Mouse (Mus musculus) heart, embryonic 13.5 days (tissue): Measurements from ENCODE around the gene Sgcd. TPM values are rescaled to one million over a fixed set of nuclear protein-coding genes. Genes with fewer than 3 reads are reported as not detected.

Source experiments
- ATAC-seq: fragments of 200-750 bp; cut with Nextera tagmentation; 2 replicates; pipeline ENCODE4 v1.8.0; 2017; ENCODE audit warnings: moderate TSS enrichment; ENCODE audit not compliant: insufficient number of reproducible peaks, low FRiP score, low TSS enrichment; ENCODE audit errors: extremely low read depth
- H3K27ac ChIP-seq: fragments of 300-500 bp; sonication (generic); replicated peaks from 2 replicates; pipeline ENCODE4 v1.5.1; 2015; ENCODE audit warnings: moderate library complexity, mild to moderate bottlenecking, inconsistent platforms
- H3K27me3 ChIP-seq: fragments of 300-500 bp; sonication (generic); replicated peaks from 2 replicates; pipeline ENCODE4 v1.6.1; 2015; ENCODE audit warnings: mild to moderate bottlenecking, inconsistent platforms
- H3K36me3 ChIP-seq: fragments of 300-500 bp; sonication (generic); 2 replicates; pipeline ENCODE4 v1.6.1; 2015; ENCODE audit warnings: mild to moderate bottlenecking, inconsistent platforms
- H3K4me1 ChIP-seq: fragments of 300-500 bp; sonication (generic); 2 replicates; pipeline ENCODE4 v1.6.1; 2015; ENCODE audit warnings: inconsistent platforms
- H3K4me2 ChIP-seq: fragments of 300-500 bp; sonication (generic); 2 replicates; pipeline ENCODE4 v1.6.1; 2015; ENCODE audit warnings: inconsistent platforms, mild to moderate bottlenecking, moderate library complexity
- H3K4me3 ChIP-seq: fragments of 300-500 bp; sonication (generic); 2 replicates; pipeline ENCODE4 v1.5.1; 2015; ENCODE audit warnings: moderate library complexity, mild to moderate bottlenecking, inconsistent platforms
- H3K9ac ChIP-seq: fragments of 300-500 bp; sonication (generic); 2 replicates; pipeline ENCODE4 v1.6.1; 2015; ENCODE audit warnings: inconsistent platforms, mild to moderate bottlenecking, moderate library complexity
- H3K9me3 ChIP-seq: fragments of 300-500 bp; sonication (generic); 2 replicates; pipeline ENCODE4 v1.6.1; 2016; ENCODE audit warnings: inconsistent platforms
- WGBS: fragments of 180-500 bp; shearing (Covaris S2); methylation state at CpG from one replicate; pipeline ENCODE4 v1.1.7; 2015; ENCODE audit warnings: mixed read lengths; 5-methylcytosine and 5-hydroxymethylcytosine counted together
- polyA plus RNA-seq: library from polyadenylated mRNA; unstranded; fragments of >200 nt; fragmentation: Nextera tagmentation; extraction: Ambion mirVana; gene quantifications from 2 replicates; pipeline ENCODE4 v1.2.1, GENCODE M21; 2015

The Sgcd gene
- polyA plus RNA-seq, 1 experiment from 2014 or later = 6.0 TPM

GRCm38 (mm10) chr11:47377421-47377820 lies 611.3 kb downstream of the Sgcd start:
- Histone ChIP-seq H3K27ac (peak overlapping the region; percentile 89), H3K4me1 (peaks cover 36% of the 10 kb centered on the region), H3K36me3 (no peaks in the 10 kb centered on the region), H3K9ac (peak overlapping the region; percentile 70), H3K4me3 (peak overlapping the region; percentile 35), H3K9me3 (no peaks in the 10 kb centered on the region), H3K4me2 (peak overlapping the region; percentile 75), H3K27me3 (no peaks in the 10 kb centered on the region)
- ATAC-seq = no peak
- WGBS = 30% methylated on average over 6 of the region's 6 CpGs

DNA sequence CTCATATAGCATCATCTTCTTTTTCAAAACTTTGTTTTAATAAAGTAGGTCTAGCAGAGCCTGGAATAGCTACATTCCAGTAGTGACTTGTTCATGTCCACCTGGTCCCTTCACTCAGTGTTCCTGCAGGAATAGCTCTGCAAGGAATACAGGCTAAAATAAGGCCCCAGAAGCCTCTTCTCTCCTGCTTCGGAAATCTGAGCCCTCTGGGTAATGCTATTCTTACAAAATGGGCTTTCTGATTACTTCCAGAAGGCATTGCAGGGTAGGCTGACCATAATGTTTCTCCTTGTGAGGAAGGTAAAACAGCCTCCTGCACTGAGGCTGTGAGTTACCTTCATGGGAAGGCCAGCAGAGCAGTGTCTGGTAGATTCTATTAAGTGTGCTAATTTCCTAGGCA lies 611.9 kb downstream of the Sgcd start:
- H3K4me2 ChIP-seq = peak overlapping the region; percentile 75
- peak overlapping the region; percentile 35 for H3K4me3 ChIP-seq
- peak overlapping the region; percentile 89 for H3K27ac ChIP-seq
- ATAC-seq = no peak
- H3K4me1 ChIP-seq = peaks cover 41% of the 10 kb centered on the region
- no peaks in the 10 kb centered on the region for H3K9me3 ChIP-seq
- 29% methylated on average over 1 of the region's 1 CpGs for WGBS
- H3K27me3 ChIP-seq = no peaks in the 10 kb centered on the region
- H3K36me3 ChIP-seq = no peaks in the 10 kb centered on the region
- H3K9ac ChIP-seq = peak overlapping the region; percentile 70

DNA sequence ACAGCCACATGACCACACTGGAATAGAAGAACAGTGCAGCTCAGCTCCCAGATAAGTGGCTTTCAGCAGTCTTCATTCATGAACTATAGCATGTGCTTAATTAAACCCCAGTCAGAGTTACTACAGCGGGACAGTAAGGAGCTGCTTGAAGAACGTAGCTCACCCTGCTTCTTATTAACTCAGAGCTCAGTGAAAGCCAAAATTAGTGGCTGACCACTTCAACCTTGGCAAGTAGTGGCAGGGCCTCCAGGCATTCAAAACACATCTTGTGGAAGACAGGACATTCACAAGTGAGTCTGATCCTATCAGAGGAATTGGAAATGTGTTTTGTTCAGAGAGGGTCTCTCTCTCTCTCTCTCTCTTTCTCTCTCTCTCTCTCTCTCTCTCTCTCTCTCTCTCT lies 617.2 kb downstream of the Sgcd start:
- peaks cover 21% of the 10 kb centered on the region for H3K4me1 ChIP-seq
- H3K9me3 ChIP-seq = 0 out of 2 replicates have a peak, but pooled peaks cover 3% of the 10 kb centered on the region
- H3K27ac ChIP-seq = peak overlapping the region; percentile 58
- H3K4me3 ChIP-seq = no peak overlapping the region
- 47% methylated on average over 2 of the region's 2 CpGs for WGBS
- ATAC-seq = no peak
- H3K36me3 ChIP-seq = no peaks in the 10 kb centered on the region; the same call in 1 of the 2 replicates
- H3K9ac ChIP-seq = no peak overlapping the region
- no peak overlapping the region for H3K4me2 ChIP-seq
- H3K27me3 ChIP-seq = no peaks in the 10 kb centered on the region

DNA sequence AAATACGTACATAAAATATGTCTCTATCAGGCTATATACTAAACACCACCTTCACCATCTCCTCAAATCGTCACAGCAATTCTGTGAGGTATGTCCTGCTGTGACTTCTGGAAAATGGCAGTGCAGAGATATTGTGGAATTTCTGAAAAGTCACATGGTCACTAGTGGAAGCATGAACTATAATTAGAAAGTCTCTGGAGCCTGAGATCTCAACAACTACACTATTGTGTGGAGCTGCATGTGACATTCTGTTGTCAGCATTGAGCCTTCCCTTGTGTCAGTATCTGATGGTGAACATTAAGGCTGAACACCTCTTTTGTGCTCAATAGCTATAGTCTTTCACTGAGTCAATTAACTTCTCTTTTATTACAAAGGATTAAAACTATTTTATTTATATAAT lies 637.2 kb downstream of the Sgcd start:
- Histone ChIP-seq H3K27ac (0 out of 2 replicates have a peak overlapping the region, but pooled peaks have one; percentile 45), H3K4me1 (peaks cover 17% of the 10 kb centered on the region; the same call in 1 of the 2 replicates), H3K36me3 (peaks cover 8% of the 10 kb centered on the region), H3K4me3 (no peak overlapping the region), H3K9ac (no peak overlapping the region), H3K4me2 (no peak overlapping the region; the same call in 1 of the 2 replicates), H3K27me3 (no peaks in the 10 kb centered on the region), H3K9me3 (no peaks in the 10 kb centered on the region)
- ATAC-seq = no peak
- 63% methylated on average over 2 of the region's 2 CpGs for WGBS

DNA sequence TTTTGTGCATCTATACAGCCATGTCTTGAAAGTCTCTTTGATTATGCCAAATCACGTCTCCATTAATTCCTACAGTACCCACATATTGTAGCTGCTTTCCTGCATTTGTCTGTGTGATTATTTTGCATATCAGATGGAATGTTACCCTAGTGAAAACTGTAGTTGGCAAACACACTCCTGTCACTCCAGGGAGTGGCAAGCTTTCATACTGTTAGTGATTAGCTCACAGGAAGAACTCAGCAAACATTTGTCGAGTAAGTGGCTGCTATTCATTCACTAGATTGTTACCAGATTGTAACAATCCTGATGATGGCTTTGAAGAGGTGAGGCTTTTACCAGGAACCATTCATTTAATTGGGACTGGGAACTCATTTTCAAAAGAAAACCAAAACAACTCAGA lies 645.3 kb downstream of the Sgcd start:
- Histone ChIP-seq H3K9me3 (no peaks in the 10 kb centered on the region), H3K4me2 (no peak overlapping the region), H3K36me3 (no peaks in the 10 kb centered on the region), H3K27me3 (no peaks in the 10 kb centered on the region), H3K4me3 (no peak overlapping the region), H3K4me1 (peaks cover 30% of the 10 kb centered on the region), H3K9ac (no peak overlapping the region), H3K27ac (no peak overlapping the region)
- WGBS = 34% methylated on average over 2 of the region's 2 CpGs
- ATAC-seq = no peak

- Histone ChIP-seq H3K4me1 (peaks cover 7% of the 10 kb centered on the region), H3K9ac (no peak overlapping the region), H3K27ac (no peak overlapping the region), H3K36me3 (no peaks in the 10 kb centered on the region), H3K9me3 (no peaks in the 10 kb centered on the region), H3K27me3 (no peaks in the 10 kb centered on the region), H3K4me2 (no peak overlapping the region), H3K4me3 (no peak overlapping the region)
- no peak for ATAC-seq
- WGBS = 72% methylated on average over 2 of the region's 2 CpGs
Observed at GRCm38 (mm10) chr11:47333702-47334101, 655.1 kb downstream of the Sgcd start.

GRCm38 (mm10) chr11:47305579-47305978 lies 683.2 kb downstream of the Sgcd start:
- H3K4me3 ChIP-seq = no peak overlapping the region
- H3K27ac ChIP-seq = peak overlapping the region; percentile 13

GRCm38 (mm10) chr11:47304702-47305450 lies 683.9 kb downstream of the Sgcd start:
- Histone ChIP-seq H3K27ac (peak overlapping the region; percentile 13), H3K9ac (no peak overlapping the region), H3K9me3 (no peaks in the 10 kb centered on the region), H3K4me3 (no peak overlapping the region), H3K4me2 (no peak overlapping the region), H3K27me3 (no peaks in the 10 kb centered on the region), H3K36me3 (no peaks in the 10 kb centered on the region), H3K4me1 (0 out of 2 replicates have a peak, but pooled peaks cover 6% of the 10 kb centered on the region)
- 58% methylated on average over 12 of the region's 12 CpGs for WGBS
- no peak for ATAC-seq

More at GRCm38 (mm10) chr11:47305579-47305978, 683.2 kb downstream of the Sgcd start:
- Histone ChIP-seq H3K9me3 (no peaks in the 10 kb centered on the region), H3K4me1 (0 out of 2 replicates have a peak, but pooled peaks cover 6% of the 10 kb centered on the region), H3K36me3 (no peaks in the 10 kb centered on the region), H3K9ac (no peak overlapping the region), H3K4me2 (no peak overlapping the region), H3K27me3 (no peaks in the 10 kb centered on the region)
- no peak for ATAC-seq

DNA sequence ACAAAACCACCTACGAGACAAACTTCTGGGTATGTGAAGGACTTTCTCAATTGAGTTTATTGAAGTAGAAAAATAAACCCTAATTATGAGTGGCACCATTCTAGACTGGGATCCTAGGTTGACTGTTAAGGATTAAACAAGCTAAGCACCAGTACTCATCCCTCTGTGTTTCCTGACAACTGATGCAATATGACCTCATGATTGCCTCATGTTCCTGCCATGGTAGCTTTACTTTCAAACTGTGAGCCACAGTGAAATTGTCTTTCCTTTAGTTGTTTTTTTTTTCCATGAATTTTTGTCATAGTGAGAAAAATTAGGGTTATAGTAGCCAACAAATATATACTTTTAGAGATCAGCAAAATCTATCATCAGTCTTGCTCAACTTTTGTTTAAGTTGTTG lies 689.0 kb downstream of the Sgcd start:
- 66% methylated on average over 1 of the region's 1 CpGs for WGBS
- Histone ChIP-seq H3K9me3 (no peaks in the 10 kb centered on the region), H3K9ac (no peak overlapping the region), H3K4me1 (no peaks in the 10 kb centered on the region), H3K27ac (no peak overlapping the region), H3K4me2 (no peak overlapping the region), H3K36me3 (no peaks in the 10 kb centered on the region), H3K27me3 (no peaks in the 10 kb centered on the region), H3K4me3 (no peak overlapping the region)
- no peak for ATAC-seq

GRCm38 (mm10) chr11:47297805-47298340 lies 690.9 kb downstream of the Sgcd start:
- no peak for ATAC-seq
- H3K4me3 ChIP-seq = no peak overlapping the region

DNA sequence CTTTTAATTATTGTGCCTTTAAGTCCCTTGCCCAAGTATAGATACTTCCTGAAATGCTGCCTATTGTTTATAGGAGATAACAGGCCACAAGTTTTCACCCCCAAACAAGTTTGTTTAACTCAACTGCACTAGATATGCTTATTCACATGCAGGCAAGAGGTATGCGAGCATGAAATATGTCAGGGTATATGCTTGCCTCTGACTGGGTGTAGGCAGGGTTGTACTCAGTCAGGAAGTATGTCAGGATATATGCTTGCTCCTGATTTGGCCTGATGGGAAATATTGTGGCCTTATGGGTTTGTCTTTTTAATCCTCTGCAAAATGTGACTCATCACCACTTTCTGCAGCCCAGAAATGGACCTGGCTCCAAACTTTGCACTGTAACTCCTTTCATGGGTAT lies 694.0 kb downstream of the Sgcd start:
- no peak for ATAC-seq
- H3K9ac ChIP-seq = no peak overlapping the region
- H3K4me3 ChIP-seq = no peak overlapping the region
- no peak overlapping the region for H3K27ac ChIP-seq
- 63% methylated on average over 1 of the region's 1 CpGs for WGBS
- no peaks in the 10 kb centered on the region for H3K27me3 ChIP-seq
- H3K9me3 ChIP-seq = no peaks in the 10 kb centered on the region
- peaks cover 12% of the 10 kb centered on the region for H3K4me1 ChIP-seq
- H3K36me3 ChIP-seq = no peaks in the 10 kb centered on the region
- H3K4me2 ChIP-seq = no peak overlapping the region

More at GRCm38 (mm10) chr11:47297805-47298340, 690.9 kb downstream of the Sgcd start:
- H3K4me1 ChIP-seq = peaks cover 2% of the 10 kb centered on the region
- no peak overlapping the region for H3K27ac ChIP-seq
- H3K4me2 ChIP-seq = no peak overlapping the region
- 83% methylated on average over 1 of the region's 1 CpGs for WGBS
- H3K27me3 ChIP-seq = no peaks in the 10 kb centered on the region
- no peak overlapping the region for H3K9ac ChIP-seq
- H3K36me3 ChIP-seq = no peaks in the 10 kb centered on the region
- no peaks in the 10 kb centered on the region for H3K9me3 ChIP-seq

DNA sequence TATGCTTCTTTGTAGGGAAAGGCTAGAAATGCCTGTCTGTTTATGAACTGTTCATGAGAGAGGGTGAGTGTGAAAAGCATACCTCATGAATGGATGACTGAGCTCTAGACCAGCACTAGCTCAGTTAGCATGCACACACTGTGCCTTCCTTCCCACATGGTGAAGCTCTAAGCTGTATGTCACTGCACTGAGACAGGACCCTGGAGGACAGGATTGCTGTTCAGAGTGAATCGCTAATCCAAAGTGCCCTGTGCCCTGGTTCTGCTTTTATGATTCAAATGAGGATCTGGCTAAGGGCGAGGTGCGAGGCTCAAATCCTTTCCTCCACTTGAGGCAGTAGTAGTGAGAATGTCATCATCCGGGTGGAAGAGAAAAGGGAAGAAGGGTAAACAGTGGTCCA lies 712.2 kb downstream of the Sgcd start:
- H3K4me1 ChIP-seq = no peaks in the 10 kb centered on the region
- H3K9ac ChIP-seq = no peak overlapping the region
- H3K36me3 ChIP-seq = no peaks in the 10 kb centered on the region
- no peak overlapping the region for H3K4me2 ChIP-seq
- WGBS = 62% methylated on average over 4 of the region's 4 CpGs
- no peaks in the 10 kb centered on the region for H3K9me3 ChIP-seq
- ATAC-seq = no peak
- H3K4me3 ChIP-seq = no peak overlapping the region
- no peak overlapping the region for H3K27ac ChIP-seq
- H3K27me3 ChIP-seq = no peaks in the 10 kb centered on the region
